Mouse (Mus musculus) forebrain, embryonic 12.5 days (tissue): ENCODE measurements around the gene 1520401A03Rik. TPM values are rescaled to one million over a fixed set of nuclear protein-coding genes. Genes with fewer than 3 reads are reported as not detected.

Experiments used
- ATAC-seq: fragments of 200-750 bp; cut with Nextera tagmentation; 2 replicates; pipeline ENCODE4 v1.8.0; 2017; ENCODE audit warnings: moderate TSS enrichment; ENCODE audit not compliant: low FRiP score
- H3K27ac ChIP-seq: fragments of 300-500 bp; sonication (generic); 2 replicates; pipeline ENCODE4 v1.5.1; 2016; ENCODE audit warnings: mild to moderate bottlenecking
- H3K27me3 ChIP-seq: fragments of 300-500 bp; sonication (generic); 2 replicates; pipeline ENCODE4 v1.6.1; 2016; ENCODE audit warnings: mild to moderate bottlenecking
- H3K36me3 ChIP-seq: fragments of 300-500 bp; sonication (generic); replicated peaks from 2 replicates; pipeline ENCODE4 v1.6.1; 2016; ENCODE audit warnings: mild to moderate bottlenecking
- H3K4me1 ChIP-seq: fragments of 300-500 bp; sonication (generic); 2 replicates; pipeline ENCODE4 v1.6.1; 2016
- H3K4me2 ChIP-seq: fragments of 300-500 bp; sonication (generic); 2 replicates; pipeline ENCODE4 v1.6.1; 2016; ENCODE audit warnings: mild to moderate bottlenecking, moderate library complexity
- H3K4me3 ChIP-seq: fragments of 300-500 bp; sonication (generic); replicated peaks from 2 replicates; pipeline ENCODE4 v1.5.1; 2016; ENCODE audit warnings: mild to moderate bottlenecking
- H3K9ac ChIP-seq: fragments of 300-500 bp; sonication (generic); 2 replicates; pipeline ENCODE4 v1.6.1; 2016; ENCODE audit warnings: mild to moderate bottlenecking
- H3K9me3 ChIP-seq: fragments of 300-500 bp; sonication (generic); 2 replicates; pipeline ENCODE4 v1.6.1; 2016
- WGBS: fragments of 180-500 bp; shearing (Covaris S2); methylation state at CpG from one replicate; pipeline ENCODE4 v1.1.7; 2016; 5-methylcytosine and 5-hydroxymethylcytosine counted together
- polyA plus RNA-seq: library from polyadenylated mRNA; unstranded; fragments of >200 nt; fragmentation: Nextera tagmentation; extraction: Ambion mirVana; gene quantifications from 2 replicates; pipeline ENCODE4 v1.2.1, GENCODE M21; 2016

Gene 1520401A03Rik
- polyA plus RNA-seq, 1 experiment from 2014 or later: not detected

DNA sequence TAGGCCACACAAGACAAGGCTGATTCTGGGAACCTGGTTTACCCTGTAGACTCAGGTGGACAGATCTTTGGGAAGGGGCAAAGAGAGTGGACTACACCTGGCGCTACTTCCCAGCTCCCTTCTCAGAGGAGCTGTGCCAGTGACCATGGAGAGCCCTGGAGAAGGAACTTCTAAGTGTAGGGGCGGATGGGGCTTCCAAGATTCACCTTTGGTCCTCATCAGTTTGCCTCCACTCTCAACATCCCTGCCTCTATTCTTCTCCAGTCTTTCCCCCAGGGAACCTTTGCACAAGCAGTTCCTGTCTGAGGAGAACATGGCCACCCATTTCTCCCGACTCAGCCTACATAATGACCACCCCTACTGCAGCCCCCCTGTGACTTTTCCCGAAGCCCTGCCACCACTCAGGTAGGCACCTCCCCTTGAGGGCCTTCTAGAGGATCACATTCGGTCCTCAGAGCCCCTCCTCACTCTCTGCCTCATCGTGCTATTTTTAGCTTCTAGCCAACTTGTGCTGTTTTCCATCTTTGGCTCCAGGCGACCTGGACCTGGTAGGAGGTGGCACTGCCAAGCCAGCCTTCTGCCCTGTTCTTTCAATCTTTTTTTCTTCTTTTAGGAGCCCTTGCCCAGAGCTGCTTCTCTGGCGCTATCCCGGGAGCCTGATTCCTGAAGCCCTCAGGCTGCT lies 48.2 kb downstream of the 1520401A03Rik start:
- 41% methylated on average over 9 of the region's 9 CpGs for WGBS
- H3K27ac ChIP-seq: no peak overlapping the region

DNA sequence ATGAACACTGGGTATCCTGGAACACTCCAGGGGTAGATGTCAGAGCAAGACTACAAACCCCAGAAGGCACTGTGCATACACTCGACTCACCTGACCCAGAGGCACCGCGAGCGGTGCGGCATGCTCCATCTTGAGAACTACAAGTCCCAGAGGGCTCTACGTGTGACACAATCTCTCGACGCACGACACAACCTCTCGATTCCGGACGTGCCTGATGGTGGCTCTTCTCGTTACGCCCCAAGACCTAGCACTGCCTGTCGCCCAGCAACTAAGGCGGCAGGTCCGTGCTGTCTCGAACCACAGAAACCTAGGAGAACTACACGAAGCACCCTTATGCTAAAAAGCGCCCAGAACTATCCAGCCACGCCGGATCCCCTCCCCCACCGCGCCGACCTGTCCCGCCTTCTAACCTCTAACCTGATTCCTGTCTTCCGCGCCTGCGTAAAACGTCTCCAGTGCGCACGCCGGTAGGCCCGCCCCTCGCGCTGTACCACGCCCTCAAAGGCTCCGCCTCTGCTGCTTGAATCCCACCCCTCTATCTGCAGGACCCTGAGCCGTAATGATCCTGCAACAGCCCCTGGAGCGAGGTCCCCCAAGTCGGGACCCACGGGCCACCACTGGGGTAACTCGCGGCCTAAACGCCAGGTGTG lies 49.0 kb downstream of the 1520401A03Rik start, which contains the start of the genes Hcfc1r1 and Thoc6:
Gene Hcfc1r1 (plus strand): TSS at position 173 of the 650 bp plus-strand sequence.
Gene Thoc6 (minus strand): TSS at position 459 of the 650 bp plus-strand sequence.
- Histone ChIP-seq H3K9ac (peak within 1 kb of the TSS; percentile 50), H3K27me3 (peaks cover 34% of the 10 kb centered on the region), H3K9me3 (no peaks in the 10 kb centered on the region), H3K36me3 (peaks cover 19% of the 10 kb centered on the region), H3K4me2 (peak within 1 kb of the TSS; percentile 63), H3K4me1 (peaks cover 34% of the 10 kb centered on the region), H3K27ac (no peak within 1 kb of the TSS), H3K4me3 (peak within 1 kb of the TSS; percentile 64)
- peak; percentile 93 for ATAC-seq
- under 1% methylated on average over 45 of the region's 45 CpGs for WGBS

More for the DNA sequence above, 48.2 kb downstream of the 1520401A03Rik start:
- H3K9me3 ChIP-seq: no peaks in the 10 kb centered on the region
- peak overlapping the region; percentile 63 for H3K4me2 ChIP-seq
- peaks cover 11% of the 10 kb centered on the region for H3K36me3 ChIP-seq
- peaks cover 43% of the 10 kb centered on the region for H3K27me3 ChIP-seq
- H3K4me3 ChIP-seq: peak overlapping the region; percentile 64
- no peak; the same call in 1 of the 2 replicates for ATAC-seq
- peaks cover 38% of the 10 kb centered on the region for H3K4me1 ChIP-seq
- H3K9ac ChIP-seq: peak overlapping the region; percentile 50

DNA sequence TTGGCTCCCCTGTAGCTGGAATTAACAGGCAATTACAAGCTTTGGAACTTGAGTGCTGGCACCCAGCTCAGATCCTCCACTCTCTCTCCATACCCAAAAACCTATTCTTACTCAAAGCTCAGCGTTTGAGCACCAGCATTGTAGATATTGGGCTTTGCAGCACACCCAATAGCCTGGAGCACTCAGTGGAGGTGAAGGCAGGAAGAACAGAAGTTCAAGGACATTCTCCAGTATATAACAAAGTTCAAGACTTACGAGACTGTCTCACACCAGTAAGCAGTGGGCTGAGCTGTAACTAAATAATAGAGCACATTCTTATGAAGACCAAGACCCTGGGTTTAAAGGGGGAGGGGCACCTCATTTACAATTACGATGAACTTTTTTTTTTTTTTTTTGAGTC lies 49.8 kb downstream of the 1520401A03Rik start:
- peaks cover 27% of the 10 kb centered on the region for H3K27me3 ChIP-seq
- peak overlapping the region; percentile 63 for H3K4me2 ChIP-seq
- H3K27ac ChIP-seq: no peak overlapping the region
- H3K9ac ChIP-seq: no peak overlapping the region
- no peak for ATAC-seq
- peak overlapping the region; percentile 64 for H3K4me3 ChIP-seq
- peaks cover 34% of the 10 kb centered on the region for H3K4me1 ChIP-seq
- peaks cover 27% of the 10 kb centered on the region for H3K36me3 ChIP-seq
- WGBS: 80% methylated on average over 3 of the region's 3 CpGs
- no peaks in the 10 kb centered on the region for H3K9me3 ChIP-seq

DNA sequence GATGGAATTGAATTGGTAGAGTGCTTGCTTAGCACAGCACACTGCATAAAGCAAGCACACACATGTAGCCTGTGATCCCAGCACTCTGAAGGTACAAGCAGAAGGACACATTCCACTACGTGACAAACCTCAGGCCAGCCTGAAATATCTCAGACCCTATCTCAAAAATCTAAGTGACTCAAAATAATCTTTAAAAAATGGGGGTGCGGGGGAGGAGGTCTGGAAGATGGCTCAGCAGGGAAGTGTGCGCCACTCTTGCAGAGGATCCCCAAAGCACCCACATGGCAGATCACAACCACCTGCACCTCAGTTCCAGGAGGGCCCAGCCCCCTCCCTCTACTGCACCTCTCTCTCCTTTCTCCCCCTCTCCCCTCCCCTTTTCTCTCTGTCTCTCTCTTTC lies 51.1 kb downstream of the 1520401A03Rik start:
- 95% methylated on average over 3 of the region's 3 CpGs for WGBS
- Histone ChIP-seq H3K27me3 (peaks cover 22% of the 10 kb centered on the region), H3K4me1 (peaks cover 24% of the 10 kb centered on the region), H3K9me3 (no peaks in the 10 kb centered on the region), H3K36me3 (peaks cover 39% of the 10 kb centered on the region), H3K9ac (no peak overlapping the region), H3K4me2 (no peak overlapping the region), H3K27ac (no peak overlapping the region), H3K4me3 (no peak overlapping the region)
- ATAC-seq: no peak

DNA sequence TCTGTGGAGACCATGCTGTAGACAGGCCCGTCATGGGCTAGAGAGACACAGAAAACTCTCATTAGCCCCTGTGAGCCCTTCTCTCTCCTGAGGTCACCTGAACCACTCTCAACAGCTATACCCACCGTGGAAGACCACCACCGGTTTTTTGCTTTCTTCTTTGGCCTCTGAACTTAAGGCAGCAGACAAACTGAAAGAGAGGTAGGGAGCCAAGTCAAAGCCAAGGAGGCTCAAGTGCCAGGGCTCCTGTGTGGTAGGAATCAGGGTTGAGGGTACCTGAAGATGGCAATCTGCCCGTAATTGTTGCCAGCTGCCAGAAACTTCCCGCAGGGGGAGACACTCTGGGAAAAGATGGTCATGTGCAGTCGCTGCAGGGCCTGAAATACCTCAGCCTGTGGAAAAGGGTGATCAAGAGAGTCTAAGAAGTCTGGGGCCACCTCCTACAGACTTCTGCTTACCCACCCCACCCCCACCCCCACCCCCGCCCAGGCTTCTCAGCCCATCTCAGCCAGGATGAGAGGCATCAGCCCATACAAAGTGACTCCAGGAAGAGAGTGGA lies 52.0 kb downstream of the 1520401A03Rik start:
- ATAC-seq: no peak
- 94% methylated on average over 7 of the region's 7 CpGs for WGBS

DNA sequence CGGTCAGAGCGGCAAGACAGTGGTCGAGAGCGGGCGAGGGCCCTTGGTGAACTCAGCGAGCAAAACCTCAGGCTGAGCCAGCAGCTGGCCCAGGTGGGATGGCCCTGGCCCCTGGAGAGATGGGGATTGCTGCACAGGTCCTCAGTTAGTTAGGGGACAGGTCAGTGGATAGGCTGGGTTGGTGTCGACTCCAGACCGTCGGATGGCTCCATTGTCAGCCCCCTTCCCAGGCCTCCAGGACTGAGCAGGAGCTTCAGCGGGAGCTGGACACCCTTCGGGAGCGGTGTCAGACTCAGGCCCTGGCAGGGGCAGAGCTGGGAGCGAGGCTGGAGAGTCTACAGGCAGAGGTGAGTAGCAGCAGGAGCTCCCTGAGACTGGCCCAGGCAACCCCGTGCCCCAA lies 57.1 kb downstream of the 1520401A03Rik start:
- ATAC-seq: no peak
- peaks cover 42% of the 10 kb centered on the region for H3K36me3 ChIP-seq
- peaks cover 29% of the 10 kb centered on the region for H3K27me3 ChIP-seq
- no peaks in the 10 kb centered on the region for H3K9me3 ChIP-seq
- WGBS: 77% methylated on average over 14 of the region's 14 CpGs
- no peak overlapping the region for H3K4me3 ChIP-seq
- no peak overlapping the region for H3K9ac ChIP-seq
- H3K27ac ChIP-seq: no peak overlapping the region
- peaks cover 2% of the 10 kb centered on the region; the same call in 1 of the 2 replicates for H3K4me1 ChIP-seq
- H3K4me2 ChIP-seq: no peak overlapping the region

More for the DNA sequence above, 52.0 kb downstream of the 1520401A03Rik start:
- Histone ChIP-seq H3K9me3 (no peaks in the 10 kb centered on the region), H3K4me3 (no peak overlapping the region), H3K27ac (no peak overlapping the region), H3K4me2 (no peak overlapping the region), H3K4me1 (peaks cover 15% of the 10 kb centered on the region), H3K9ac (no peak overlapping the region), H3K27me3 (peaks cover 12% of the 10 kb centered on the region), H3K36me3 (peaks cover 43% of the 10 kb centered on the region)

DNA sequence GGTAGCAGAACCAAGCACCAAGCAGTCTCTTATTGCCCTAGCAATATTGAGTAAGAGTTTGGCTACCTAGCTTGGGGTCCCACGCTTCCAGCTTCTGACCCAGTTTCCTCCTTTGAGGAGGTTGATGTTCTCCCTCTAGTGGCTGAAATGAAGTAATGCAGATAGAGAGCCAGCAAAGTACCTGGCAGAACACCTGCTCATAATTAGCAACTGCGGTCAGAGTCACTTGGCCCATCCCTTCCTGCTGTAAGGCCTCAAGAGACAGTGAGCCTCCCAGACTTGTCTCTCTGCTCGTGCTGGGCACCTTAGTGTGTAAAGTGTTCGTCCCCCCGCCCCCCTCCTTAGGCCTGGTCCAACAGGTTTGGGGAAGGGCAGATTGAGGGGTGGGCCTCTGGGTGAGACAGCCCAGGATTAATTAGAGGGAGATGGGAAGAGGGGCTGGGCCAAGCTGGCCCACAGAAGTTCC lies 58.0 kb downstream of the 1520401A03Rik start:
- Histone ChIP-seq H3K27ac (no peak overlapping the region), H3K36me3 (peaks cover 33% of the 10 kb centered on the region), H3K9ac (no peak overlapping the region), H3K27me3 (peaks cover 38% of the 10 kb centered on the region), H3K4me3 (no peak overlapping the region), H3K4me1 (peaks cover 2% of the 10 kb centered on the region; the same call in 1 of the 2 replicates), H3K4me2 (no peak overlapping the region), H3K9me3 (no peaks in the 10 kb centered on the region)
- 11% methylated on average over 5 of the region's 5 CpGs for WGBS
- ATAC-seq: peak; percentile 57; the same call in 1 of the 2 replicates

DNA sequence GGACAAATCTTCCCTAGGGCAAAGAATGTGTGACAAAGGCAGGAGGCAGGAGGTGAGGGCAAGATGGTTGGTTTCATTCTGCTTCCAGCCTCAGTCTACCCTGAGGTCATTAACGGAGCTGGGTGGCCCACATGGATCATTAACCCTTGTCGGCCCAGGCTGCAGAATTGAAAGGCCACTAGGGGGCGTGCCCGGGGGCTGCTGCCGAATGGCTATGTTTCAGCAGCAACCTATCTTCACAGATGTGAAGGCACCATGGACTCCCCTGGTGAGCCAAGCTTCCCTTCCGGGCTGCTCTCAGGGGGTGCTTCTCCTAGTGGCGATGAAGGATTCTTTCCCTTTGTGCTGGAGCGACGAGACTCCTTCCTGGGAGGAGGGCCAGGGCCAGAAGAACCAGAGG lies 61.1 kb downstream of the 1520401A03Rik start:
- H3K4me3 ChIP-seq: no peak overlapping the region
- H3K27ac ChIP-seq: no peak overlapping the region
- 2% methylated on average over 9 of the region's 9 CpGs for WGBS
- no peak for ATAC-seq
- H3K9ac ChIP-seq: no peak overlapping the region
- peaks cover 57% of the 10 kb centered on the region for H3K27me3 ChIP-seq
- H3K4me2 ChIP-seq: no peak overlapping the region
- no peaks in the 10 kb centered on the region for H3K9me3 ChIP-seq
- peaks cover 4% of the 10 kb centered on the region for H3K36me3 ChIP-seq
- H3K4me1 ChIP-seq: peaks cover 2% of the 10 kb centered on the region; the same call in 1 of the 2 replicates

DNA sequence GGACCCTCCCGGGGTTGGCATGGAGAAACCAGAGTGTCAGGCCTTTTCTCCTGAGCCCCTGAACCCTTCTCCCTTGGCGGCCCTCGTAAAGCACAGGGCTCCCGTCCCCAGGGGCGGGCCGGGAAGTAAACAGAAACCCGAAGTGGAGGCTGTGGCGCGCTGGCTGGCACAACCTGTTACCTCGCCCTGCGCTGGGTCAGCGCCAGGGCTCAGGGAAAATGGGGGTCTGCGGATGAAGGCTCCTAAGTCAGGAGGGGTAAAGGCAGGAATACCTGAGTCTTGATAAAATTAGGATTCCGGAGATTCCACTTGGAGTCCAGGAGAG lies 61.7 kb downstream of the 1520401A03Rik start:
- no peak for ATAC-seq
- Histone ChIP-seq H3K36me3 (no peaks in the 10 kb centered on the region), H3K27ac (no peak overlapping the region), H3K4me3 (0 out of 2 replicates have a peak overlapping the region, but pooled peaks have one; percentile 8), H3K9ac (no peak overlapping the region), H3K4me1 (peaks cover 2% of the 10 kb centered on the region; the same call in 1 of the 2 replicates), H3K9me3 (no peaks in the 10 kb centered on the region), H3K27me3 (peaks cover 57% of the 10 kb centered on the region), H3K4me2 (peak overlapping the region; percentile 13; the same call in 1 of the 2 replicates)
- WGBS: 3% methylated on average over 14 of the region's 14 CpGs

DNA sequence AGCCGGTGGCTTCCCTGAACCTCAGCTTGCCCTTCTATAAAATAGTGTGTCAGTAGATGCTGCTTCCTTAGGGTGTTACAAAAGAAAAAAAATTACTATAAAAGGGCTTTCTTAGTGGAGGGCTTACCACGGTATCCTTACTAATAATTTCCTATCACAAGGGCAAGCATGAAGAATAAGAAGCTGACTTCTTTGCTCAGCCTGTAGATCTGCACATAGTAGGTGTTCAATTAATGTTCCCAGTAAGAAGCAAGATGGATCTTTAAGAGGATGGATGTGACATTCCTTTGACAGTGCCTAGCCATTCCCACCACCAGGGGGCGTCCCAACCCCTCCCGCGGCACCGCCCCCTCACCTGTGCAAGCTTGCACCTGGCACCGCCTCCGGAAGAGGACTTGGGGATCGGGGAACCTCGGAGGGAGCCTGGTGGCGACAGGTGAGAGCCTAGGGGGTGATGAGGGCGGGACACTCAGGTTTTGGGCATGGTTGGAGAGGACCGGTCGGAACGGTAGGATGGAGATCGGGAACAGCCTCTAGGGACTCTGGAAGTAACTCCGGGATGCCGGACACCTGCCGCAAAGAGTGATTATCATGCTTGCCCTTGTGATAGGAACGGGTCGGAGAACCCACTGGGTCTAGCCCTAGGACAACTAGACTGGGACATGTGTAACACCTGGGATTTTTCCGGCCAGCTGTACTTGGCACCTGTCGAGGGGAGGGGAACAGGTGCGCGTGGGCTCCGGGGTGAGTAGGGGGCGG lies 62.3 kb downstream of the 1520401A03Rik start, which contains the start of gene Bicdl2:
Gene Bicdl2 (plus strand): TSS at position 390 of the 759 bp plus-strand sequence.
- no peak for ATAC-seq
- Histone ChIP-seq H3K27me3 (peaks cover 57% of the 10 kb centered on the region), H3K27ac (no peak within 1 kb of the TSS), H3K4me2 (peak within 1 kb of the TSS; percentile 13; the same call in 1 of the 2 replicates), H3K36me3 (no peaks in the 10 kb centered on the region), H3K4me1 (peaks cover 2% of the 10 kb centered on the region; the same call in 1 of the 2 replicates), H3K9me3 (no peaks in the 10 kb centered on the region), H3K9ac (no peak within 1 kb of the TSS), H3K4me3 (0 out of 2 replicates have a peak within 1 kb of the TSS, but pooled peaks have one; percentile 8)
- WGBS: 7% methylated on average over 27 of the region's 27 CpGs

DNA sequence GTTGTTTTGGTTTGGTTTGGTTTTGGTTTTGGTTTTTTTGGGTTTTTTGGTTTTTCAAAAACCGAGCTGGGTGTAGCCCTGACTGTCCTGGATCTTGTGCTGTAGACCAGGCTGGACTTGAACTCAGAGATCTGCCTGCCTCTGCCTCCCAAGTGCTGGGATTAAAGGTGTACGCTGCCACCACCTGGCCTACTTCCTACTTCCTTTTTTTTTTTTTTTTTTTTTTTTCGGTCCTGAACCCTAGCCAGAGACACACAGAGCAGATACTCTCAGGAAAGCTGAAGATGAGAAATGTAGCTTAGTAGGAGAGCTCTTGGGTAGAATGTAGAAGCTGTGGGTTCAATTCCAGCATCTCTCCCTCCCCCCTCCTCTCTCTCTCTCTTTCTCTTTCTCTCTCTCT lies 64.1 kb downstream of the 1520401A03Rik start:
- H3K4me2 ChIP-seq: no peak overlapping the region
- 64% methylated on average over 3 of the region's 3 CpGs for WGBS
- H3K4me1 ChIP-seq: peaks cover 2% of the 10 kb centered on the region; the same call in 1 of the 2 replicates
- no peaks in the 10 kb centered on the region for H3K36me3 ChIP-seq
- H3K27me3 ChIP-seq: peaks cover 58% of the 10 kb centered on the region
- H3K4me3 ChIP-seq: no peak overlapping the region
- ATAC-seq: no peak
- no peak overlapping the region for H3K9ac ChIP-seq
- no peak overlapping the region for H3K27ac ChIP-seq
- no peaks in the 10 kb centered on the region for H3K9me3 ChIP-seq
